Mouse (Mus musculus) right cerebral cortex, postnatal 25 days (tissue): ENCODE data around the gene Khdc3.
"Not testable (repeated sequence)": the region's sequence is repeated elsewhere in the genome, so short reads cannot be mapped to it uniquely, and the experiment has no call there.

ENCODE experiments used
- DNase-seq: peaks from one replicate; pipeline ENCODE4 v3.0.0; 2022

Gene Khdc3

GRCm38 (mm10) chr9:73101536-73101935, at the start of gene Khdc3:
Khdc3 (plus strand) TSS chr9:73101836.
- DNase-seq: no peak

GRCm38 (mm10) chr9:73055441-73055911, 46.2 kb upstream of the Khdc3 start:
- DNase-seq: no peak

GRCm38 (mm10) chr9:73059224-73059623, 42.4 kb upstream of the Khdc3 start:
- DNase-seq: no peak

GRCm38 (mm10) chr9:73063621-73064290, 37.9 kb upstream of the Khdc3 start:
- no peak for DNase-seq

- DNase-seq: no peak
These were observed 34.5 kb upstream of the Khdc3 start for GRCm38 (mm10) chr9:73067086-73067485.

GRCm38 (mm10) chr9:73068230-73068679, 33.4 kb upstream of the Khdc3 start:
- peak; percentile 69 for DNase-seq

GRCm38 (mm10) chr9:73068688-73069087, 32.9 kb upstream of the Khdc3 start:
- no peak for DNase-seq

- DNase-seq: no peak
These were observed 30.5 kb upstream of the Khdc3 start for GRCm38 (mm10) chr9:73070971-73071659.

- DNase-seq: no peak
These were observed 29.2 kb upstream of the Khdc3 start for GRCm38 (mm10) chr9:73072426-73072825.

- no peak for DNase-seq
These were observed 28.5 kb upstream of the Khdc3 start for GRCm38 (mm10) chr9:73073169-73073568.

GRCm38 (mm10) chr9:73079349-73079748, 22.3 kb upstream of the Khdc3 start:
- DNase-seq: not testable (repeated sequence)

GRCm38 (mm10) chr9:73079801-73080325, 21.8 kb upstream of the Khdc3 start:
- DNase-seq: no peak

GRCm38 (mm10) chr9:73082291-73083000, 19.2 kb upstream of the Khdc3 start:
- no peak for DNase-seq

- DNase-seq: no peak
These were observed 17.7 kb upstream of the Khdc3 start for GRCm38 (mm10) chr9:73083956-73084355.

- no peak for DNase-seq
These were observed 15.8 kb upstream of the Khdc3 start for GRCm38 (mm10) chr9:73085845-73086244.

GRCm38 (mm10) chr9:73087121-73087520, 14.5 kb upstream of the Khdc3 start:
- DNase-seq: no peak

GRCm38 (mm10) chr9:73087581-73087980, 14.1 kb upstream of the Khdc3 start:
- no peak for DNase-seq

GRCm38 (mm10) chr9:73089222-73089920, 12.3 kb upstream of the Khdc3 start:
- DNase-seq: no peak

GRCm38 (mm10) chr9:73090121-73090520, 11.5 kb upstream of the Khdc3 start:
- DNase-seq: no peak

GRCm38 (mm10) chr9:73091747-73092146, 9.9 kb upstream of the Khdc3 start:
- peak; percentile 15 for DNase-seq

- no peak for DNase-seq
These were observed 7.1 kb upstream of the Khdc3 start for GRCm38 (mm10) chr9:73094580-73094979.

- DNase-seq: no peak
These were observed 3.7 kb upstream of the Khdc3 start for GRCm38 (mm10) chr9:73097898-73098297.

- no peak for DNase-seq
These were observed 545 bp downstream of the Khdc3 start, which contains the start of gene Gm20509 for GRCm38 (mm10) chr9:73102181-73102580. Gm20509 (plus strand) TSS chr9:73102470.
